Mouse (Mus musculus): Measurements from ENCODE around the gene Smpdl3b. TPM values are rescaled to one million over a fixed set of nuclear protein-coding genes. Genes with fewer than 3 reads are reported as not detected.
"Not testable (repeated sequence)": the region's sequence is repeated elsewhere in the genome, so short reads cannot be mapped to it uniquely, and the experiment has no call there.

The Smpdl3b gene
- total RNA-seq (2022), result 1 to 10 TPM; 1.4 to 5.1 (median 3.1) TPM

GRCm38 (mm10) chr4:132756974-132757373 lies at the start of gene Smpdl3b:
Gene Smpdl3b (minus strand): TSS chr4:132757252.
- peak; percentile 77 for DNase-seq

- DNase-seq, result no peak
Measured at GRCm38 (mm10) chr4:132806620-132807191, 49.7 kb upstream of the Smpdl3b start.

GRCm38 (mm10) chr4:132805599-132806197 lies 48.6 kb upstream of the Smpdl3b start:
- no peak for DNase-seq

- DNase-seq, result no peak
Measured at GRCm38 (mm10) chr4:132805146-132805545, 48.1 kb upstream of the Smpdl3b start.

- no peak for DNase-seq
Measured at GRCm38 (mm10) chr4:132804331-132804730, 47.3 kb upstream of the Smpdl3b start.

GRCm38 (mm10) chr4:132803876-132804275 lies 46.8 kb upstream of the Smpdl3b start:
- no peak for DNase-seq

GRCm38 (mm10) chr4:132803212-132803611 lies 46.2 kb upstream of the Smpdl3b start:
- DNase-seq, result no peak

- DNase-seq, result no peak
Measured at GRCm38 (mm10) chr4:132802171-132802637, 45.2 kb upstream of the Smpdl3b start.

- no peak for DNase-seq
Measured at GRCm38 (mm10) chr4:132801176-132802077, 44.4 kb upstream of the Smpdl3b start.

GRCm38 (mm10) chr4:132799845-132800244 lies 42.8 kb upstream of the Smpdl3b start:
- no peak for DNase-seq

- DNase-seq, result not testable (repeated sequence)
Measured at GRCm38 (mm10) chr4:132798666-132799065, 41.6 kb upstream of the Smpdl3b start.

- DNase-seq, result no peak
Measured at GRCm38 (mm10) chr4:132798028-132798427, 41.0 kb upstream of the Smpdl3b start.

- DNase-seq, result no peak
Measured at GRCm38 (mm10) chr4:132797461-132797860, 40.4 kb upstream of the Smpdl3b start.

- DNase-seq, result peak; percentile 64
Measured at GRCm38 (mm10) chr4:132796196-132796886, 39.3 kb upstream of the Smpdl3b start, which contains the start of gene Themis2. Gene Themis2 (minus strand): TSS chr4:132796387.

- no peak for DNase-seq
Measured at GRCm38 (mm10) chr4:132795171-132795570, 38.1 kb upstream of the Smpdl3b start.

- no peak for DNase-seq
Measured at GRCm38 (mm10) chr4:132794760-132795159, 37.7 kb upstream of the Smpdl3b start.

- no peak for DNase-seq
Measured at GRCm38 (mm10) chr4:132794028-132794427, 37.0 kb upstream of the Smpdl3b start.

GRCm38 (mm10) chr4:132793322-132794004 lies 36.4 kb upstream of the Smpdl3b start:
- not testable (repeated sequence) for DNase-seq

- no peak for DNase-seq
Measured at GRCm38 (mm10) chr4:132789731-132790130, 32.7 kb upstream of the Smpdl3b start.

- no peak for DNase-seq
Measured at GRCm38 (mm10) chr4:132785228-132785627, 28.2 kb upstream of the Smpdl3b start.

GRCm38 (mm10) chr4:132783732-132784131 lies 26.7 kb upstream of the Smpdl3b start:
- no peak for DNase-seq

GRCm38 (mm10) chr4:132780288-132780687 lies 23.2 kb upstream of the Smpdl3b start:
- DNase-seq, result no peak
